Mouse (Mus musculus) cerebellum, adult 9-10 months (tissue): Measurements from ENCODE around the gene Olfr1153.

ENCODE experiments used
- DNase-seq: peaks from one replicate; pipeline ENCODE4 v3.0.0; 2022

Olfr1153 gene

GRCm38 (mm10) chr2:87894662-87895061 is at the start of gene Olfr1153:
Gene Olfr1153 (plus strand): TSS chr2:87894962.
- DNase-seq, result no peak

GRCm38 (mm10) chr2:87855562-87855961 is 39.2 kb upstream of the Olfr1153 start, which contains the start of gene Olfr1151:
Gene Olfr1151 (plus strand): TSS chr2:87855862.
- no peak for DNase-seq

GRCm38 (mm10) chr2:87866192-87866591 is 28.6 kb upstream of the Olfr1153 start, which contains the start of gene Olfr1152:
Gene Olfr1152 (plus strand): TSS chr2:87866492.
- no peak for DNase-seq

- DNase-seq, result no peak
Observed at GRCm38 (mm10) chr2:87905066-87905465, 10.3 kb downstream of the Olfr1153 start, which contains the start of gene Olfr1154. Gene Olfr1154 (minus strand): TSS chr2:87905166.

GRCm38 (mm10) chr2:87945037-87945436 is 50.3 kb downstream of the Olfr1153 start, which contains the start of gene Olfr1155:
Gene Olfr1155 (minus strand): TSS chr2:87945137.
- no peak for DNase-seq
